Mouse (Mus musculus) forebrain, postnatal 0 days (tissue): ENCODE measurements at regions not wholly inside any gene's neighbourhood (a gene's known extent, or its start where the extent isn't known, plus 50 kb on each side); places are given as distances from the start of the nearest gene placed in this dataset.

Experiments
- ATAC-seq: fragments of 200-750 bp; cut with Nextera tagmentation; 2 replicates; pipeline ENCODE4 v1.8.0; 2017; ENCODE audit warnings: mild to moderate bottlenecking, moderate library complexity
- DNase-seq: peaks from one replicate; pipeline ENCODE4 v3.0.0-alpha.2; 2015
- H3K27ac ChIP-seq: fragments of 300-500 bp; sonication (generic); 2 replicates; pipeline ENCODE4 v1.5.1; 2014; ENCODE audit warnings: low read depth, mild to moderate bottlenecking, antibody characterized with exemption, low read length, moderate library complexity, mixed read lengths
- H3K27me3 ChIP-seq: fragments of 300-500 bp; sonication (generic); 2 replicates; pipeline ENCODE4 v1.6.1; 2014; ENCODE audit warnings: mild to moderate bottlenecking, low read length, mixed read lengths; ENCODE audit not compliant: insufficient read depth
- H3K36me3 ChIP-seq: fragments of 300-500 bp; sonication (generic); 2 replicates; pipeline ENCODE4 v1.6.1; 2014; ENCODE audit warnings: mild to moderate bottlenecking, moderate library complexity; ENCODE audit not compliant: insufficient read depth
- H3K4me1 ChIP-seq: fragments of 300-500 bp; sonication (generic); 2 replicates; pipeline ENCODE4 v1.6.1; 2014; ENCODE audit warnings: antibody characterized with exemption; ENCODE audit not compliant: insufficient read depth
- H3K4me2 ChIP-seq: fragments of 300-500 bp; sonication (generic); 2 replicates; pipeline ENCODE4 v1.6.1; 2014; ENCODE audit warnings: low read depth, mild to moderate bottlenecking, moderate library complexity
- H3K4me3 ChIP-seq: fragments of 300-500 bp; sonication (generic); 2 replicates; pipeline ENCODE4 v1.5.1; 2014; ENCODE audit warnings: low read depth, low read length, mixed read lengths
- H3K9ac ChIP-seq: fragments of 300-500 bp; sonication (generic); 2 replicates; pipeline ENCODE4 v1.6.1; 2014; ENCODE audit warnings: mild to moderate bottlenecking
- H3K9me3 ChIP-seq: fragments of 300-500 bp; sonication (generic); 2 replicates; pipeline ENCODE4 v1.6.1; 2016; ENCODE audit warnings: low read length
- CTCF ChIP-seq: sonication (generic); IDR thresholded peaks from 2 replicates; pipeline ENCODE4 v1.5.1; 2016; ENCODE audit warnings: antibody characterized with exemption, control low read depth, low read depth
- WGBS: fragments of 180-500 bp; shearing (Covaris S2); extraction: QIAGEN DNeasy Blood & Tissue Kit; methylation state at CpG from one replicate; pipeline ENCODE4 v1.1.7; 2014; 5-methylcytosine and 5-hydroxymethylcytosine counted together

GRCm38 (mm10) chr3:115619970-115620369 lies 94.9 kb downstream of the S1pr1 start:
- no peak for TF ChIP-seq CTCF
- peak; percentile 12; the same call in 1 of the 2 replicates for ATAC-seq
- H3K36me3 ChIP-seq, result no peaks in the 10 kb centered on the region
- WGBS, result 61% methylated on average over 3 of the region's 3 CpGs
- DNase-seq, result no peak
- H3K9ac ChIP-seq, result no peak overlapping the region
- H3K4me2 ChIP-seq, result no peak overlapping the region
- H3K9me3 ChIP-seq, result no peaks in the 10 kb centered on the region
- H3K4me3 ChIP-seq, result no peak overlapping the region
- no peaks in the 10 kb centered on the region for H3K4me1 ChIP-seq
- no peak overlapping the region for H3K27ac ChIP-seq
- H3K27me3 ChIP-seq, result no peaks in the 10 kb centered on the region

- WGBS, result 27% methylated on average over 7 of the region's 7 CpGs
- no peaks in the 10 kb centered on the region for H3K4me1 ChIP-seq
- no peak overlapping the region for H3K4me3 ChIP-seq
- no peak overlapping the region for H3K9ac ChIP-seq
- no peaks in the 10 kb centered on the region for H3K36me3 ChIP-seq
- H3K27ac ChIP-seq, result no peak overlapping the region
- no peaks in the 10 kb centered on the region for H3K9me3 ChIP-seq
- no peaks in the 10 kb centered on the region for H3K27me3 ChIP-seq
- TF ChIP-seq CTCF, result peak; percentile 65
- peak; percentile 57 for DNase-seq
- ATAC-seq, result peak; percentile 63
- H3K4me2 ChIP-seq, result no peak overlapping the region
Observed at GRCm38 (mm10) chr3:115615994-115616598, 98.8 kb downstream of the S1pr1 start.

- Histone ChIP-seq H3K9me3 (no peaks in the 10 kb centered on the region), H3K4me2 (no peak overlapping the region), H3K36me3 (no peaks in the 10 kb centered on the region), H3K4me1 (no peaks in the 10 kb centered on the region), H3K9ac (no peak overlapping the region), H3K4me3 (no peak overlapping the region), H3K27ac (no peak overlapping the region), H3K27me3 (no peaks in the 10 kb centered on the region)
- WGBS, result 53% methylated on average over 6 of the region's 6 CpGs
- DNase-seq (no peak), ATAC-seq (no peak)
- no peak for TF ChIP-seq CTCF
Observed at GRCm38 (mm10) chr3:115612859-115613258, 102.0 kb downstream of the S1pr1 start.

- Histone ChIP-seq H3K27ac (no peak overlapping the region), H3K36me3 (no peaks in the 10 kb centered on the region), H3K9ac (no peak overlapping the region), H3K9me3 (no peaks in the 10 kb centered on the region), H3K4me2 (no peak overlapping the region), H3K4me3 (no peak overlapping the region), H3K27me3 (no peaks in the 10 kb centered on the region), H3K4me1 (no peaks in the 10 kb centered on the region; the same call in 1 of the 2 replicates)
- WGBS, result 90% methylated on average over 5 of the region's 5 CpGs
- DNase-seq (no peak), ATAC-seq (no peak)
- no peak for TF ChIP-seq CTCF
Observed at GRCm38 (mm10) chr3:115608087-115608486, 106.8 kb downstream of the S1pr1 start.

DNA sequence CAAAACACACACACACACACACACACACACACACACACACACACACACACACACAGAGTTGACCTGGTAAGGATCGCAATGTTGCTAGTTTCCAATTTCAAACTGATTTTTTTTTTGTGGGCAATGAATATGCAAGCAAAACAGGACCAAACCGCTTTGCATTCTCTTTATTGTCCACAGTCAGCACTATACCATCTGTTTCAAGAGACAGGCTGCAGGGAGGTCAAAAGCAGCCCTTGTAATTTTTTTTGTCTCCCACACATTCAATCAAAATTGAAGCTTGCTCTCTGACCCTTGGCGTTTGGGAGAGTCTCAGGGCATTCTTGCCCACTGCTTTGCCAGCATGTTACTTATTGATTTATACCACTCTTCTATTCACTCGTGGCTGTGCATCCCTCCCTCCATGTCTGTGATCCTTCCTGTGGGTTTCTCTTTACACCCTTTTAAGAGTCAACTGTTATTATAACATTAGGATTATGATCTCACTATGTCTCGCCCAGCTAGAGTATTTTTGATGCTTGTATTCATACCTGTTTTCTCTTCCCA lies 110.1 kb downstream of the S1pr1 start:
- no peaks in the 10 kb centered on the region for H3K9me3 ChIP-seq

GRCm38 (mm10) chr3:115604267-115604666 lies 110.6 kb downstream of the S1pr1 start:
- ATAC-seq, result peak; percentile 17; the same call in 1 of the 2 replicates

More for the DNA sequence above, 110.1 kb downstream of the S1pr1 start:
- Histone ChIP-seq H3K27me3 (no peaks in the 10 kb centered on the region), H3K4me1 (no peaks in the 10 kb centered on the region; the same call in 1 of the 2 replicates), H3K4me3 (no peak overlapping the region), H3K36me3 (no peaks in the 10 kb centered on the region), H3K9ac (no peak overlapping the region), H3K27ac (no peak overlapping the region), H3K4me2 (no peak overlapping the region)
- TF ChIP-seq CTCF, result no peak
- peak; percentile 38 for ATAC-seq
- DNase-seq, result no peak
- WGBS, result 50% methylated on average over 5 of the region's 5 CpGs

DNA sequence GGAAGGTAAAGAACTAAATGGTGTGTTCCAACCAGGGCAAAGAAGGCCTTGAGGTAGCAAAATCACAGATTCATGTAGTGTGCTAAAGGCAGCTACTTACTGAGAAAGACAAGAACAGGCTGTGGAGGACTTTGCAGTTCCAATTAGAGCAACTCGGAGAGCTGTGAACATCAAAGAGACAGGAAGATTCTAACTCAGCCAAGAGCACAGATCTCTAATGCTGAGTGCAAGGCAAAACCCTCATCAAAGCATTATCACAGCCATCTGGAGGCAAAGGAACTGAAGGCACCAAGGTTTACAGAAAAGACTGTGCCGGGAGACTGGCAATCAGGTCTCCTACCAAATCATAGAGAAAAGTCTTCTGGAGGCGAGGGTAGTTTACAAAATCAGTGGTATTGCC lies 111.1 kb downstream of the S1pr1 start:
- H3K4me2 ChIP-seq, result no peak overlapping the region
- no peak overlapping the region for H3K9ac ChIP-seq
- H3K36me3 ChIP-seq, result no peaks in the 10 kb centered on the region
- no peak overlapping the region for H3K4me3 ChIP-seq
- H3K27me3 ChIP-seq, result no peaks in the 10 kb centered on the region
- DNase-seq, result peak; percentile 42
- no peaks in the 10 kb centered on the region for H3K9me3 ChIP-seq
- peak; percentile 92 for ATAC-seq
- no peaks in the 10 kb centered on the region; the same call in 1 of the 2 replicates for H3K4me1 ChIP-seq
- 65% methylated on average over 3 of the region's 3 CpGs for WGBS
- H3K27ac ChIP-seq, result 0 out of 2 replicates have a peak overlapping the region, but pooled peaks have one; percentile 10
- no peak for TF ChIP-seq CTCF

More at GRCm38 (mm10) chr3:115604267-115604666, 110.6 kb downstream of the S1pr1 start:
- WGBS, result 52% methylated on average over 7 of the region's 7 CpGs
- Histone ChIP-seq H3K36me3 (no peaks in the 10 kb centered on the region), H3K4me3 (no peak overlapping the region), H3K27me3 (no peaks in the 10 kb centered on the region), H3K27ac (no peak overlapping the region), H3K4me2 (no peak overlapping the region), H3K9me3 (no peaks in the 10 kb centered on the region), H3K4me1 (no peaks in the 10 kb centered on the region; the same call in 1 of the 2 replicates), H3K9ac (no peak overlapping the region)
- TF ChIP-seq CTCF, result no peak
- DNase-seq, result no peak
